Mouse (Mus musculus) hindbrain, embryonic 11.5 days (tissue): ENCODE results near the gene Lpcat1. TPM values are rescaled to one million over a fixed set of nuclear protein-coding genes. Genes with fewer than 3 reads are reported as not detected.
A peak's percentile ranks its signal among the peaks of the same experiment; 100 is the strongest.

ENCODE experiments used
- ATAC-seq: fragments of 200-750 bp; cut with Nextera tagmentation; 2 replicates; pipeline ENCODE4 v1.8.0; 2017; ENCODE audit warnings: mild to moderate bottlenecking, moderate TSS enrichment, moderate library complexity; ENCODE audit not compliant: low FRiP score
- DNase-seq: peaks from one replicate; pipeline ENCODE4 v3.0.0-alpha.2; 2015; ENCODE audit warnings: low spot score
- H3K27ac ChIP-seq: fragments of 300-500 bp; sonication (generic); 2 replicates; pipeline ENCODE4 v1.5.1; 2014; ENCODE audit warnings: mild to moderate bottlenecking, low read depth, low read length
- H3K27me3 ChIP-seq: fragments of 300-500 bp; sonication (generic); 2 replicates; pipeline ENCODE4 v1.6.1; 2014; ENCODE audit warnings: mild to moderate bottlenecking, low read length, moderate library complexity, mixed read lengths; ENCODE audit not compliant: control insufficient read depth, insufficient read depth
- H3K36me3 ChIP-seq: fragments of 300-500 bp; sonication (generic); 2 replicates; pipeline ENCODE4 v1.6.1; 2014; ENCODE audit warnings: mild to moderate bottlenecking, low read length, moderate library complexity, mixed read lengths; ENCODE audit not compliant: control insufficient read depth, insufficient read depth
- H3K4me1 ChIP-seq: fragments of 300-500 bp; sonication (generic); replicated peaks from 2 replicates; pipeline ENCODE4 v1.6.1; 2014; ENCODE audit warnings: low read length, mixed read lengths; ENCODE audit not compliant: control insufficient read depth, insufficient read depth
- H3K4me2 ChIP-seq: fragments of 300-500 bp; sonication (generic); replicated peaks from 2 replicates; pipeline ENCODE4 v1.6.1; 2014; ENCODE audit warnings: mild to moderate bottlenecking, low read depth, low read length
- H3K4me3 ChIP-seq: fragments of 300-500 bp; sonication (generic); 2 replicates; pipeline ENCODE4 v1.5.1; 2014; ENCODE audit warnings: low read depth, low read length
- H3K9ac ChIP-seq: fragments of 300-500 bp; sonication (generic); 2 replicates; pipeline ENCODE4 v1.6.1; 2014; ENCODE audit warnings: low read depth, low read length
- H3K9me3 ChIP-seq: fragments of 300-500 bp; sonication (generic); 2 replicates; pipeline ENCODE4 v1.6.1; 2016; ENCODE audit warnings: low read length; ENCODE audit not compliant: control insufficient read depth
- WGBS: fragments of 180-500 bp; shearing (Covaris S2); extraction: QIAGEN DNeasy Blood & Tissue Kit; methylation state at CpG from one replicate; pipeline ENCODE4 v1.1.7; 2014; 5-methylcytosine and 5-hydroxymethylcytosine counted together
- polyA plus RNA-seq: library from polyadenylated mRNA; unstranded; fragments of >200 nt; fragmentation: Nextera tagmentation; extraction: Ambion mirVana; gene quantifications from 2 replicates; pipeline ENCODE4 v1.2.1, GENCODE M21; 2014

The Lpcat1 gene
- 51.2 and 51.5 TPM in 2 replicates for polyA plus RNA-seq

DNA sequence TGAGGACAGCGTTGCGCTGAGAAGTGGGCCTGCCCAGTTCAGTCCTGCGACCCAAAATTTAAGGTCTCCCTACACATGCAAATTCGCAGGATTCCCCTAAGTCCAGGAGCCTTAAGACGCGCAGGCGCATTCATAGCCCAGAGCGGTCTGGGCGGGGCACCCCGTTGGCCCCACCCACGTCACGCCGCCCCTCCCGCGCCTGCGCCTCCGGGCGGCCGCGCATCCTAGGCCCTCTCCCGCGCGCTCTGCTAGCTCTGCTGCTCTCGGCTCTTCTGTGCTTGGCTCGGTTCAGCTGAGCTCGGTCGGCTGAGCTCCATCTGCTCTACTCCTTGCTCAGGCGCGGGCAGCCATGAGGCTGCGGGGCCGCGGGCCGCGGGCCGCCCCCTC lies at the start of gene Lpcat1:
TSS of gene Lpcat1 (plus strand) at position 164 of the 387 bp plus-strand sequence.
- DNase-seq: peak; percentile 96
- WGBS: under 1% methylated on average over 24 of the region's 35 CpGs
- Histone ChIP-seq H3K4me1 (peaks cover 9% of the 10 kb centered on the region), H3K4me2 (peak within 1 kb of the TSS; percentile 92), H3K4me3 (peak within 1 kb of the TSS; percentile 88), H3K27me3 (no peaks in the 10 kb centered on the region), H3K9me3 (no peaks in the 10 kb centered on the region), H3K27ac (peak within 1 kb of the TSS; percentile 96), H3K36me3 (no peaks in the 10 kb centered on the region), H3K9ac (peak within 1 kb of the TSS; percentile 95)
- ATAC-seq: peak; percentile 97

DNA sequence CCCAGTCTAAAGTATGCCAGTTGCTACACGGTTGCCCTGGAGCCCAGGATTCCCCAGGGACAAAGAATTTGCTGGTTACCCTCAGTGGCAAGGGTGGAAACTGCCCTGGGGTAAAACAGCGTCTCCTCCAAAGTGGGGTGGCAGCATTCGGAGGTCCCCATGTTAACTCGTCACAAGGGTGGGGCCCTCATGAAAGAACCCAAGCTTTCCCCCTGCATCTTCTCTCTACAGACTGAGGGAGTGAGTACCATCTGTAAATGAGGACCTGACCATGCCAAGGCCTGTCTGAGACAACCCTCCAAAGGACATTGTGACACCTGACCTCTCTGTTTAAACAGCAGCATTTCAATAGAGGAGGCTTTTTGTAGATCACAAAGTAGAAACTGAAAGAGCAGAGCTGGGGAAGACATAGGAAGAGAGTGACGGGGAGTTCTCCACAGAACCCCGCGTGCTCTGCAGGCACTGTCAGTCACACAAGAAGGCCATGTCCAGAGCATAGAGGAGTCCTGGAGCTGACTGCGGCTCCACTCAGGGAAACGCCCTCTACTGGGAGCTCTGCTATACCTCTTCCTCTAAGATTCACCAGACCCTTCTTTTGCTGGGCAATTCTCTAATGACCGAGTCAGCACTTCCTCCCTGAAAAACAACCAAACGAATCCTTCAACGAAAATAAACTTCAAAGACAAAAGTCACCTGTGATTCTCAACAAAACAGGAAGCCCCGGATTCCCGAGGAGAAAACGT lies 49.3 kb upstream of the Lpcat1 start:
- H3K4me3 ChIP-seq: no peak overlapping the region
- H3K9ac ChIP-seq: no peak overlapping the region
- ATAC-seq: peak; percentile 77
- WGBS: 35% methylated on average over 15 of the region's 15 CpGs
- peak overlapping the region; percentile 71 for H3K27ac ChIP-seq
- no peaks in the 10 kb centered on the region for H3K36me3 ChIP-seq
- peak; percentile 56 for DNase-seq
- no peak overlapping the region for H3K4me2 ChIP-seq
- H3K4me1 ChIP-seq: 0 out of 2 replicates have a peak, but pooled peaks cover 2% of the 10 kb centered on the region
- no peaks in the 10 kb centered on the region for H3K9me3 ChIP-seq
- no peaks in the 10 kb centered on the region for H3K27me3 ChIP-seq

DNA sequence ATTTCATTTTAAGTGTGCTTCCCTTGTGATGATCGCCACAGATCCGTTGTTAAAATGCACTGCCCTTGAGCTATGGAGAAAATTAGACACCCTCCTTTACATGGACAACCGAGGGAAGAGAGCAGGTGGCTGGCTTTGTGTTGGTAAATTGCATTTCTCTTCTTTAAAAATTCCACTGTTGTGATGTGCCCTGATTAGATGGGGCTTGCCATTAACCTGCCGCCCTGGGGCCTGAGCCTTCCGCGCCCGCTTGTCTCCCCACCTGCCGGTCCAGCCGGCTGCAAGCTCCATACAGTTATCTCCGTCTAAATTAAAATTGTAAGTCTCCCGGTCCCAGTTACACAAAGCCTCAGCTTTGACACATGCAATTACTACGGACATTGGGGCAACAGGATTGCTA lies 48.7 kb upstream of the Lpcat1 start:
- ATAC-seq (peak; percentile 73), DNase-seq (peak; percentile 19)
- 62% methylated on average over 12 of the region's 12 CpGs for WGBS
- no peak overlapping the region for H3K9ac ChIP-seq
- H3K27me3 ChIP-seq: no peaks in the 10 kb centered on the region
- H3K27ac ChIP-seq: peak overlapping the region; percentile 71; the same call in 1 of the 2 replicates
- no peaks in the 10 kb centered on the region for H3K9me3 ChIP-seq
- H3K36me3 ChIP-seq: no peaks in the 10 kb centered on the region
- H3K4me2 ChIP-seq: no peak overlapping the region
- H3K4me3 ChIP-seq: no peak overlapping the region
- H3K4me1 ChIP-seq: 0 out of 2 replicates have a peak, but pooled peaks cover 2% of the 10 kb centered on the region

DNA sequence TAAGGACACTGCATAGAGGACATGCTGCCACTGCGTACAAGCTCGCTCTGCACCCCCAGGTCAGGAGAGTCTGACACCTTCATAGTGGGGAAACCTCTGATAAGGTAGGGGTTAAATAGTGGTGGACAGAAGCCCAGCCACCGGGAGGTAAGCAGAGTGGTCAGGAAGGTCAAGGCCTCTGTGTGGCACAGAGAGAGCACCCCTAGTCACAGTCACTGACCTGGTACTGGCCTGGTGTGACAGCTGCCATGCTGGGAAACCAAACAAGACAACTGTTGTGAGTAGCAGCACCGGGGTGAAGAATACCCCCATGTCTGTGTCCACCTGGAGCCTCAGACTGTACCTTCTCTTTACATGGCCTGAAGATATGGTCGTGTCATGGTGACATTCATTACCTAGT lies 47.8 kb upstream of the Lpcat1 start:
- Histone ChIP-seq H3K27ac (no peak overlapping the region), H3K9ac (no peak overlapping the region), H3K36me3 (no peaks in the 10 kb centered on the region), H3K4me3 (no peak overlapping the region), H3K4me2 (no peak overlapping the region), H3K9me3 (no peaks in the 10 kb centered on the region), H3K4me1 (0 out of 2 replicates have a peak, but pooled peaks cover 2% of the 10 kb centered on the region), H3K27me3 (no peaks in the 10 kb centered on the region)
- no peak for ATAC-seq
- no peak for DNase-seq
- 75% methylated on average over 5 of the region's 5 CpGs for WGBS

DNA sequence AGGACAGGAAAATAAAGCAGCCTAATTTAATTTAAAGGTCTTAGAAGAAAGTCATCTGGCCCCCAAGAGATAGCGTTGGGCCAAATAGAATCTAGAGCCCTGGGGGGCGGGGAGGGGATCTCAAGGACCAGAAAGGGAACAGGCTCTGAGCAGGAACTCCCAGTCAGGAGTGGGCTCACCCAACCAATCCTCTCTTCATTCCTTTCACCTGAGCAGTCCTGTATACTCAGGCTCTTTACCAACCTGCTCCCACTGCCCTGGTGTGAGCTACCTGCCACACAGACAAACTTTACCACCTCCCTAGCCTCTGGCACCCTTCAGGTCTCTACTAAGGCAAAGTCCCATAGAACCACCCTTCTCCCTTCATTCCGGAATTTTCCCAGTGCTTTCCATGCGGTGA lies 44.0 kb upstream of the Lpcat1 start:
- no peak for DNase-seq
- H3K27ac ChIP-seq: no peak overlapping the region
- WGBS: 68% methylated on average over 4 of the region's 4 CpGs
- no peak overlapping the region for H3K4me3 ChIP-seq
- no peaks in the 10 kb centered on the region for H3K27me3 ChIP-seq
- no peak overlapping the region for H3K4me2 ChIP-seq
- H3K4me1 ChIP-seq: no peaks in the 10 kb centered on the region
- H3K9ac ChIP-seq: no peak overlapping the region
- H3K36me3 ChIP-seq: no peaks in the 10 kb centered on the region
- ATAC-seq: no peak
- no peaks in the 10 kb centered on the region for H3K9me3 ChIP-seq

DNA sequence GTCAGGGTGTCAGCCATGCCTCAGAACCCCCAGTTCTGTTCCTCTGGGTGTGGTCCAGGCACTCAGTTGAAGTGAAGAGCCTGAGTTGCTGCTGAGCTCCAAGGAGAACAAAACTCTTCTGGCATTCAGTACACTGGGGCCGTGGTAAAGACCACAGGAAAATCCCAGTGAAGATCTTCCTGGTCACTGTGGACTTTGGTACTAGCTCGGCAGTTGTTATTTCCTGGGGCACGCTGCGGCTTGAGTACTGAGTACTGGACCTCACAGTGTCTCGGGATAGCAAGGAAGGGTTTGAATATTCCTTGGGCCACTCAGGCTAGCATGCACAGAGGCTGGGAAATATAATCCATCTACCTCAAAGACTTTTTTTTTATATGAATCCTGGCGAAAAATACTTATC lies 42.0 kb upstream of the Lpcat1 start:
- Histone ChIP-seq H3K27me3 (no peaks in the 10 kb centered on the region), H3K9ac (no peak overlapping the region), H3K4me3 (no peak overlapping the region), H3K4me1 (no peaks in the 10 kb centered on the region), H3K4me2 (no peak overlapping the region), H3K27ac (no peak overlapping the region), H3K36me3 (no peaks in the 10 kb centered on the region), H3K9me3 (no peaks in the 10 kb centered on the region)
- DNase-seq: no peak
- ATAC-seq: no peak
- WGBS: 77% methylated on average over 6 of the region's 6 CpGs

DNA sequence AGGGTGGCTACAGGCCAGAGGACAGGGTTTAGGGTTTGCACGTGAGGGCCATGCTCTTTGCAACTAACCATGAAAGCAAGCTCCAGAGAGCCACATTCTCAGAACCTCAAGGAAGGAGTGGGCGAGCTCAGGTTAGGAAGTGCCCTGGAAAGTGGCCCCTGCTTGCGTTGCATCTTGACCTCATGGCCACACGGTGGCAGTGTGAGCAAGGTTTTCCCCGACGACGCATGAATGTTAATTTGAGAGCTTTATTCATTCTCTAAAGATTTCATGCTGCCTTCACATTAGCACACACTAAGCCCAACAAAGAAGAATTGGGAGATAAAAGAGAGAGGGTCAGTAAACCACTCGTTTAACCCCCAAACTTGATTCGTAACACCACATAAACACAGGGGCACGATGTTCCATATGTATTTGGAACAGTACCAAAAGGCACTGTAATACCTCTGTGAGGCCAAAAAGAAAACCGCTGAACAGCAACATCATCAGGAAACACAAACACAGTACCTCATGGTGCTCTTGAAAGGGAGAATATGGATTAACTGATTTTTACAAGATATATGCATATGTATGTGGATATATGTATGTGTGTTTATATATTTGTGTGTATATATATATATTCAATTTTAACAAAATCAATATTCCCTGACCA lies 41.0 kb upstream of the Lpcat1 start:
- DNase-seq: peak; percentile 84
- H3K36me3 ChIP-seq: no peaks in the 10 kb centered on the region
- no peak overlapping the region for H3K4me3 ChIP-seq
- no peak overlapping the region for H3K27ac ChIP-seq
- no peaks in the 10 kb centered on the region for H3K27me3 ChIP-seq
- WGBS: 13% methylated on average over 11 of the region's 11 CpGs
- no peaks in the 10 kb centered on the region for H3K4me1 ChIP-seq
- ATAC-seq: peak; percentile 14; the same call in 1 of the 2 replicates
- no peak overlapping the region for H3K4me2 ChIP-seq
- H3K9ac ChIP-seq: no peak overlapping the region
- no peaks in the 10 kb centered on the region for H3K9me3 ChIP-seq

DNA sequence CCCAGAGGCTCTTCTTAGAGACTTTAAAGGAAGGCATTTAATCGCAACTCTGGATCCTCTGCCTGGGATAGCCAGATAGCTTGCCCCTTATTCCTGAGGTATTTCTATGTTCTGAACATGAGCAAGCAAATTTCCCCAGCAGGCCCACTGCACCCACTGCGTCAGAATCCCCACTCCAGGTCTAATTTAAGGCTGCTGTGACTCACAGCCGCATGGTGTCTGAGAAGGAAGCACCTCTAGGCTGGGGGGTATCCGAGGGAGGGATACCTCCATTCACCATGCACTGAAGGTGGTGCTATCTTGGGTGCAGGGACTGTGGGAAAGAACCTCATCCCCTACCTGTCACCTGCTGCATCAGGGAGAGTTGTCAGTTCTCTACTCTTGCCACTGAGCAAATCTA lies 40.4 kb upstream of the Lpcat1 start:
- WGBS: 84% methylated on average over 4 of the region's 4 CpGs
- H3K9ac ChIP-seq: no peak overlapping the region
- no peaks in the 10 kb centered on the region for H3K4me1 ChIP-seq
- no peaks in the 10 kb centered on the region for H3K27me3 ChIP-seq
- H3K9me3 ChIP-seq: no peaks in the 10 kb centered on the region
- H3K27ac ChIP-seq: no peak overlapping the region
- no peaks in the 10 kb centered on the region for H3K36me3 ChIP-seq
- ATAC-seq (no peak), DNase-seq (no peak)
- H3K4me3 ChIP-seq: no peak overlapping the region
- no peak overlapping the region for H3K4me2 ChIP-seq
